Mouse (Mus musculus) liver, postnatal 0 days (tissue): ENCODE measurements at regions not wholly inside any gene's neighbourhood (a gene's known extent, or its start where the extent isn't known, plus 50 kb on each side); places are given as distances from the start of the nearest gene placed in this dataset.

Experiments used
- CTCF ChIP-seq: sonication (generic); IDR thresholded peaks from 2 replicates; pipeline ENCODE4 v1.5.1; 2016; ENCODE audit warnings: antibody characterized with exemption, low read depth
- EP300 ChIP-seq: IDR thresholded peaks from 2 replicates; pipeline ENCODE4 v1.6.1; 2016; ENCODE audit warnings: antibody characterized with exemption, low read depth, mild to moderate bottlenecking

DNA sequence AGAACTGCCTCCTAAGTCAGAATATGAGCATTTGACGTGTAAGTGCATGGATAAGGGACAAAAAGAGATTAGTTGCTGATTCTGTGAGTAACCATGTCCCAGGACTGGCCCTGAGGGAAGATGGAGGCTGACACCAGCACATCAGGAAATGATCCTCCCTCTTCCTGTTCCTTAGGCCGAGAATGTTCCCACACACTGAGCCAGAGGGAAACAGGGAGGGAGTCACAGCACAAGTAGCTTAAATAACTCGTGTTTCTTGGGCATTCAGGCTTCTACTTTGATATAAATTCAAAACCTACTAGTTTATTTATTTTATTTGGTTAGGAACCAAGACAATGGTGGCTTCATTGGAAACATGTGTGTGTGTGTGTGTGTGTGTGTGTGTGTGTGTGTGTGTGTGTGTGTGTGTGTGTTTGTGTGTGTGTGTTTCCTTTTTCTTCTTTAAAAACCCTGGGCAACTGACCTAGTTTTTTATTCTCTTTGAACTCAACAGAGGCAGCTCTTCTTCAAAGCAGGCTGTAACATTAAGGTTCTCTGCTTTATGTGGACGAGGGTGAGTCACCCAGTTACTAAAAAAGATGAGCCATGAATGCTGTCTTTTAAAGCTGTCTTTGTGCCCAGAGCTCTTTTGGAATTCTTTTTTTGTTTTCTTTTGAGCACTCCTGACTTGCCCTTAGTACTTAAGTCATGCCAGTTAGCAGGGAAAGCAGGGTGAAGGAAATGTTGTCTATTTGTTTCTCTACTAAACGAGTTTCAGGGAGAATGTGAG is 730.4 kb upstream of the Fam160b2 start:
- no peak for TF ChIP-seq EP300
- no peak for TF ChIP-seq CTCF
